Mouse (Mus musculus) layer of hippocampus, adult 11-12 months (tissue): Measurements from ENCODE around the gene Ntrk3.
A peak's percentile ranks its signal among the peaks of the same experiment; 100 is the strongest.

ENCODE experiments used
- DNase-seq: peaks from one replicate; pipeline ENCODE4 v3.0.0; 2022; ENCODE audit warnings: low spot score

Ntrk3 gene

DNA sequence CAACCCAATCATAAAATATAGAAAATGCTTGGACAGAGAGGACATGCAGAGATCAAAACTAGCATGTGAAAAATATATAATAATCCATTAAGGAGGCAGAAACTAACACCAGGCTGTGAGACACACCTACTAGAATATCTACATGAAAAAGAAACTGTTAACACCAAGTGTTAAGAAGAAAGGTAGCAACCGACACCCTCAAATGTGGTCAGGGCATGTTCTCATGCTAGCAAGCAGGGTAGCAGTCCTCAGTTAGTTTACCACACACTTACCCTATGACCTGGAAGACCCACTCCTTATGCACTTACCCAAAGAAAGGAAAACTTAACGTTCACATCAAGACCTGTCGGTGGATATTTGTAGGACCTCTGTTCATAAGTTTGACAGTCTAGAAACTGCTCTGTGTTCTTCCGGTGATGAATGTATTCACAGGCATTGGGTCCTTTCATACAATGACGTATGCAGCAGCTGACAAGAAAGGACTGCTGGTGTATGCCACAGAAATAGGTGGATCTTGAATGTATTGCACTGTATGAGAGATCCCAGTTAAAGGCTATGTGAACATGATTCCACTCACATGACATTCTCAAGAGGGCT lies at the start of gene Ntrk3:
Gene Ntrk3 (minus strand): TSS at position 399 of the 597 bp plus-strand sequence.
- DNase-seq: no peak

- DNase-seq: no peak
Observed at GRCm38 (mm10) chr7:78785906-78786305, 48.1 kb upstream of the Ntrk3 start.

- peak; percentile 88 for DNase-seq
Observed at GRCm38 (mm10) chr7:78782639-78783581, 45.1 kb upstream of the Ntrk3 start, which contains the start of the genes Mrps11 and Mrpl46. TSS of gene Mrps11 (plus strand) at chr7:78783119. TSS of gene Mrpl46 (minus strand) at chr7:78783531.

DNA sequence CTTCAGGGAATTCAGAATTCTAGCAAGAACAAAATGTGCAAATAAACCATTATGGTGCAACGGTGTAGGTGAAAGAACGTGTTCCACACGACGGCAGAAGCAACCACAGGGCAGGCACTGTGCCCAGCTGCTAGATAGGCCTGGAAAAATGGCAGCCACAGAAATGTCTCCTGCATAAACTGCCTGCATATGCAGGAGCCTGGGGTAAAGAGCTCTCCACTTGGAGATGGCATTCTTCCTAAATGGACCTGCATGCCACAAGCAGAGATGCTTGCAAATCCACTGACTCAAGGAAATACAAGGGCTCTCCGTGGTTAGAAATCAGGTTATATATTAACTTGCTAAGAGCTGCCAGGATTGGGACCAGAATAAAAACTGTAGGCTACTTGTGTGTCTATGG lies 40.9 kb upstream of the Ntrk3 start:
- no peak for DNase-seq

- no peak for DNase-seq
Observed at GRCm38 (mm10) chr7:78770936-78771335, 33.1 kb upstream of the Ntrk3 start.

- DNase-seq: no peak
Observed at GRCm38 (mm10) chr7:78769075-78769652, 31.4 kb upstream of the Ntrk3 start.

DNA sequence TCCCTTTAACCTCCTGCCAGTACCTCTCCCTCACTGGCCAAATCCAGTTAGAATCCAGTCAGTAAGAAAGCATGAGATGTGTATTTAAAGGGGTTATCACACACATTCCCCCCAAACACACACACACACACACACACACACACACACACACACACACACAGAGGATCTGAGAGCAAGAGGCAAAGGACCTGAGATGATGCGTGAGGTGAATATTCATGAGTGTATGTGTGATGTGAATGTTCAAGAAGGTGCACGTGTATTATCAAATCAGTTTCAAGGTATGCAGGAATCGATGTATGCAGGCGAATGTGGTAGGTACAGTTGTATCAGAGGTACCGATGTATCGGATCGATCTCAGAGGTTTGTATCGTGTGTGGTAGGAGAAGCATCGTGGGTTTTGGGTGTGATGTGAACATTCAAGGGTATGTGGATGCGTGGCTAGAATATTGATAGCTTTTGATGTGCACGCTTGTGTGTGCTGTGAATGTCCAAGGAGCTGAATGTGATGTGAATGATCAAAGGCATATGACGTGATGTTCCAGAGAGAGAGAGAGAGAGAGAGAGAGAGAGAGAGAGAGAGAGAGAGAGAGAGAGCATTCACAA lies 30.2 kb upstream of the Ntrk3 start:
- DNase-seq: no peak

GRCm38 (mm10) chr7:78766019-78766683 lies 28.3 kb upstream of the Ntrk3 start:
- DNase-seq: peak; percentile 89

DNA sequence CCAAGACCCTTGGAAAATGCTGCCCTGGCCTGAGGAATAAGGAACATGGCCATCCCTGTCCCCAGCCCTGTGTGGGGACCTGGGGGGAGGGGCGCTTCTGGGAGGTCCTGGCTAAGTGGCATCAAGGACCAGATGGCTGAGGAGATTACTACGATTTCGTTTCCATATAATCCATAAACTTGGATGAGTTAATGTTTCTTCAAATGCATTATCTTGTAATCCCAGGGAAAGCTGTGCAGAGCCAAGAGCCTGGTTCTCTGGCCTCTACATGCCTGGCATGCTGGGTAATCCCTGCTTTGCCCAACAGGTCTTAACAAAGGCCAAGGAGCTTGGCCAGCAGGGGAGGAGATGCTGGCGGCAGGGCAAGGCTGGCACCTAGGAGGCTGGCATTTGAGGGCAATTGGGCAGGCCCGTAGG lies 27.4 kb upstream of the Ntrk3 start:
- no peak for DNase-seq

GRCm38 (mm10) chr7:78763801-78764200 lies 26.0 kb upstream of the Ntrk3 start:
- DNase-seq: no peak

DNA sequence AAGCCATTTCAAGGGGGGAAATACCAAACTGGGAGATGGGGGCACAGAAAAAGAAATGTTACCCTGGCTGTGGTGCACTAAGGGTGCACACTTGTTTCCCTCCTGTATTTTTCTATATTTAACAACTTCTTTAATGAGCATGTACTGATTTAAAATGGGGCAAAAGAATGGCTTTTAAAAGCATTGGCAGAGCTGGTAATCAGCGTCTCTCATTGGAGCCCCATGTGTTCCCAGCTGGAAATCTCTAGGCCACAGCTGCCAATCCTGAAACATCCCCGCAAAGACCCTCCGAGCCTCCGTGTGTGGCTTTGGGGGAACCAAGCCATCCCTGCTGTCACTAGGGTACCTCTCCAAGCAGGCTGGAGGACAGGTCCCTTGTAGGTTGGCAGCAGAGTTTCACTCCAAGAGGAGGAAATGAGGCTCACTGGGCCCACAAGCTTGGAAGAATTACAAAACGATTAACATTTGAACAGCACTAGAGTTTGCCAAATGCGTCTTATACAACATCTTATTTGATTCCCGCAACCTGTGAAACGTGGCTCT lies 16.7 kb upstream of the Ntrk3 start:
- no peak for DNase-seq

DNA sequence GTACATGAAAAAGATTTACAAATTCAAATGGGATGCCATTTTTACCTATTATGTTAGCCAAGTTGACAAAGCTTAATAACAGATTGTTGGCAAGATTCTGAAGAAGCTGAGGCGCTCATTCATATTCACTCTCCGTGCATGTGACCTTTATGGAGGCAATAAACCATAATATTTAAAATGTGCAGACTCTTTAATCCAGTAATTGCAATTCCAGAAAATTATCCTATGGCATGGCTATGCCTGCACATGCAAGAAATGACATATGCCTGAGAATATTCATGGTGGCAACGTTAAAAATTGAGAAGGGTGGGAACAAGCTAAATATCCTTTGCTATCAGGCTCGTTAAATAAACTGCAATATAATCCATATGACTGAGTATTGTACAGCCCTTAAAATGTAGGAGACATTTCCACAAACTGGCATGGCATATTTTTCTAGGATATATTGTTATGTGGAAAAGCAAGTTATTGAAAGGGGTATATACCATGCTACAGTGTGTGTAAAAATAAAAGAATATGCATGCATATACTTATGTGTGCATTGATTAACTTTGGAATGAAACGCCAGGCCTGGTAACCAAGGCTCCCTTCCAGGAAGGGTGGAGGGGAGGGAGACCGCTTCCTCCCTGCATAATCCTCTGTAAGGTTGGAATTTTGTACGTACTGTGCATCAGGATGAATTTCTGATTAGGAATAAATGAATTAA lies 16.1 kb upstream of the Ntrk3 start:
- DNase-seq: no peak

DNA sequence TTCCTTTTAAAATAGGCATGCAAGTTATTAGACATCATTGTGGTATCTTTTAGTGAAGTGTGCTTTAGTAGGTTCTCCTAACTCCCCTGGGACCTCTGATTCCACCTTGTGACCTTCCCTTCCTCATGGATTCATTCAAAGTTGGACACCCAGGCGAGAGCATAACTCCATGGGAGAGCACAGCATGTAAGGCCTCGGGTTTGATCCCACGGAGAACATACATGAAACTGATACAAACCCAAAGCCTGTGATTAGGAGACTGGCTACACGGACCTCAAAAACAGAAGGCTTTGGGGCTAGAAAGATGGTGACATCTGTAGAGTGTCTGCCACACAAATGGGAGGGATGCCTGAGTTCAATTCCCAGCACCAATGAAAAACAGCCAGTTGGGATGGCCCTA lies 15.1 kb upstream of the Ntrk3 start:
- DNase-seq: no peak

DNA sequence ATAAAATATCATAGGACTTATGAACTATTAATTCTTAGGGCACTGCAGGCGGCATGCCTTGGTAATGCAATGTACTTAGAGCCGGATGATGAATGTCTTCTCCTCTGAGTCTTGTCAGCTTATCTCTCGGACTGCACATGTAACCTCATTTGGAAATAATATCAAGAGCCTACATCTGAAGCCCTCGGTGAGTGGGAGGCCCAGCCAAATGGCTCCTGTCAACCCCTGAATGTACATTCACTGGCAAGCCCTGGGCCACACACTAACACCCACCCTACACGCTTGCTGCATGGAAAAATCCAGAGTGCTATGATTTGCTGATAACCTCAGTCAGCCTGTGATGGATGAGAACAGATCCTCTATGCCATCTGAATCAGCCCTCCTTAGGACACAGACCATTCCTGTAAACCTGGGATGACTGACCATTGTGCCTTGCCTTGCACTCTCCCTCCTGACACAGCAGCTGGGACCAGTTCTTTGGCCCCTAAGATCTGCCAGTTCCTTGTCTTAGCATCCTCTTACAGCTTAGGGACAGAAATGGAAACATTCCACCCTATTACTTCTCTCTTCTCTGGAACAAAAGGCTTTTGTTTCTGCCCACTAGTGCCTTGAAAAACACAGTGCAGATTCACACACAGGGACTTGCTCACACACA lies 6.0 kb upstream of the Ntrk3 start:
- no peak for DNase-seq

DNA sequence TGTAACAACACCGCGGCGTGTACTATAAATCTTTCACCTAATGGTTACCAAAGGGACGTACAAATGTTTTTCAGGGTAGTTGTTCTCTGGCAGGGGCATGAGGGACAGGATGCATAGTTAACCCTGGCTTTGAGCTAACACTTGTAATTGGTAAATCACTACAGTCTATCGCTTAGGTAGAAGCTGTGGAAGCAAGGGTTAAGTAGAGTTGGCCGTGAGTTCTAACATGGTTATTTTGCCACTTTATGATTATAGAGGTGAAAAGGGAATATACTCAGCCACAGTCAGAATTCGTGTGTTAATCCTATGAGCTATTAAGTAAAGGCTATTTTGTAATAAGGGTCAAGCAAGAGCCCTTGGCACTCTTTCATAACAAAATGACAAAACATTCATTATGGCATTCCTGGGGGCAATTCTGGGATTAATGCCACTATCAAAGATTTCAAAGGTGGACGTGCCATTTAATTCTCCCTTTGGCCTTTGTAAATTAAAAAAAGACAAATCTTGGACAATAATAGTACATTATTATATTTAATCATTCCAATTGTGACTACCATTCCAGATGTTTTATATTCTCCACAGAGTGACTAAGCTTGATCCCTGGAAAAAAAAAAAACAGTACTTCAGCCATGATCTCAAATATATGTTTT lies 1.7 kb upstream of the Ntrk3 start:
- no peak for DNase-seq

GRCm38 (mm10) chr7:78737196-78737595 lies 616 bp downstream of the Ntrk3 start:
- DNase-seq: no peak

DNA sequence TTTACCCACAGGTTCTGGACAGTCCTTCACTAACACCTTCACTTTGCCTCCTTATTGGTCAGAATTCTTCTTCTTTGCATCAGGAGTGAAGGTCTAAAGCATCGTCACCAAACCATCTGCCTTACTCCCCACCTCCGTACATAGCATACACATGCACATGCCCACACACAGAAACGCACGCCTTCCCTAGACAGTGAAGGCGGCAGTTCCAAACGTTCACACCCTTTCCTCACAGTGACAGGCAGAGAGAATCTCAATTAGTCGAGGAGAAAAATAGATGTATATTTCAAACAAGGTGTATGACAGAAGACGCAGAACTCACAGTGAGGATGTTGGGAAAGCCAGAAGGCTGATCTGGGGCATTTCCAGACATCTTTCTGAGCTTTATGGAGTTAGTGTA lies 6.4 kb downstream of the Ntrk3 start:
- DNase-seq: no peak

GRCm38 (mm10) chr7:78724591-78724990 lies 13.2 kb downstream of the Ntrk3 start:
- DNase-seq: no peak

DNA sequence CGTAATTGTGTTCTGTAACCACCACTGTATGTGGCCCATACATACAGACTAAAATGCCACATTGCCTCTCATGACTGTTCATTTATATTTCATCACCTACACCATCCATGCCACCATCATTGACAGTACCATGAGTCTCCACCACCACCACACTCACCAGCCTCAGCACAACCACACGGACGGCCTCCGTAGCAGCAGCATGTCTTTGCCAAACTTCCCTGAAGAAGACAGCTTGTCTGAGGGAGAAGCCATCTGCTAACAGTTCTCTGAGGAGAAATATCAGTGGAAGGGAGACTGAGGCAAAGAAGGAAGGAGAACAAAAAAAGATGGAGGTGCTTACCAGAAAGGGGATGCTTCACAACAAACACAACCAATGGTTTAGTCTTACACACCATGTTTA lies 15.8 kb downstream of the Ntrk3 start:
- DNase-seq: peak; percentile 21
